ENCODE assay signal across 13 mouse cellular contexts in the genomic region with DNA sequence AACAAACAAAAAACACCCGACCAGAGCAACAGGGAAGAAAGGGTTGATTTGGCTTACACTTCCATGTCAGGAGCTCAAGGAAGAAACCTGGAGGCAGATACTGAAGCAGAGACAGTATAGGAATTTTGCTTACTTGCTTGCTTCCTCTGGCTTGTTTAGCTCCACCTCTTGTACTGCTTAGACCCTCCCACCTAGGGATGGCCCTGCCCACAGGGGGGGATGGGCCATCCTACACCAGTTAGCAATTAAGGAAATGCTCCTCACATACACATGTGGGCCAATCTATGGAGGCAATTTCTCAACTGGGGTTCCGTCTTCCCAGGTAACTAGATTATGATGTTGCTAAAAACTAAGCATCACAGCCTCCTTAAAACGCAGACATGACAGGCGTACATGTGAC. TPM values are rescaled to one million over a fixed set of nuclear protein-coding genes. Genes with fewer than 3 reads are reported as not detected.
DNase-seq lines count a peak whose midpoint lies in the region; ATAC-seq lines count a peak whose summit lies in the region.
"Had no signal": no experiment of that assay in that cellular context is flagged by ENCODE, and none has a peak within 500 bp of the region (broad histone marks: within the 10 kb centered on the region; RNA-seq: fewer than 3 reads in every experiment).

No protein-coding gene starts in this region.

- peak; percentile 52 for DNase-seq in R1 (ENCODE audit: low read depth, low spot score)
- no peak for DNase-seq in liver, embryonic 11.5 days (ENCODE audit: low spot score)
- DNase-seq in adrenal gland, adult 2 months = no peak
- DNase-seq in midbrain, embryonic 11.5 days (ENCODE audit: low spot score, missing footprints) = no peak
- DNase-seq in kidney, adult 11 months = no peak
- DNase-seq: cerebellum, postnatal 10 days; heart, adult 2 months; kidney, adult 9 months; midbrain, embryonic 14.5 days had no signal

- peaks cover 21% of the 10 kb centered on the region for H3K4me1 ChIP-seq in kidney, embryonic 16.5 days (ENCODE audit: insufficient read depth, low read length)
- H3K4me1 ChIP-seq in kidney, embryonic 14.5 days (ENCODE audit: control insufficient read depth, insufficient read depth, low read length) = no peaks in the 10 kb centered on the region
- 0 out of 2 replicates have a peak, but pooled peaks cover 3% of the 10 kb centered on the region for H3K4me1 ChIP-seq in liver, embryonic 11.5 days (replicated peaks; ENCODE audit: control insufficient read depth, insufficient read depth, low read length)
- no peaks in the 10 kb centered on the region for H3K4me1 ChIP-seq in midbrain, embryonic 11.5 days (ENCODE audit: control insufficient read depth, insufficient read depth, low read length)

- 83% methylated on average over 4 of the region's 4 CpGs for WGBS in kidney, embryonic 16.5 days
- WGBS in kidney, embryonic 14.5 days = 88% methylated on average over 4 of the region's 4 CpGs
- WGBS in liver, embryonic 11.5 days = 81% methylated on average over 4 of the region's 4 CpGs
- WGBS in midbrain, embryonic 11.5 days = 91% methylated on average over 4 of the region's 4 CpGs

- H3K4me2 ChIP-seq in kidney, embryonic 16.5 days (replicated peaks; ENCODE audit: low read depth, low read length) = no peak overlapping the region
- H3K4me2 ChIP-seq in kidney, embryonic 14.5 days (replicated peaks; ENCODE audit: low read depth, low read length) = no peak overlapping the region
- H3K4me2 ChIP-seq in liver, embryonic 11.5 days = peak overlapping the region; percentile 42
- no peak overlapping the region for H3K4me2 ChIP-seq in midbrain, embryonic 11.5 days
- H3K4me2 ChIP-seq: embryonic facial prominence, embryonic 12.5 days had no signal

- no peak overlapping the region for H3K9ac ChIP-seq in kidney, embryonic 16.5 days (replicated peaks; ENCODE audit: low read length)
- no peak overlapping the region for H3K9ac ChIP-seq in kidney, embryonic 14.5 days (ENCODE audit: low read depth, low read length)
- H3K9ac ChIP-seq in liver, embryonic 11.5 days (ENCODE audit: low read depth, low read length) = peak overlapping the region; percentile 5; the same call in 1 of the 2 replicates
- H3K9ac ChIP-seq in midbrain, embryonic 11.5 days (ENCODE audit: low read length) = no peak overlapping the region
- H3K9ac ChIP-seq: embryonic facial prominence, embryonic 12.5 days had no signal

- no peak overlapping the region for H3K4me3 ChIP-seq in kidney, embryonic 16.5 days (ENCODE audit: low read length)
- no peak overlapping the region for H3K4me3 ChIP-seq in kidney, embryonic 14.5 days (ENCODE audit: low read length)
- H3K4me3 ChIP-seq in liver, embryonic 11.5 days (ENCODE audit: low read depth, low read length) = peak overlapping the region; percentile 22; the same call in 1 of the 2 replicates
- H3K4me3 ChIP-seq in midbrain, embryonic 11.5 days (ENCODE audit: low read depth, low read length) = no peak overlapping the region
- H3K4me3 ChIP-seq: embryonic facial prominence, embryonic 12.5 days; heart, adult 2 months had no signal

- H3K36me3 ChIP-seq in kidney, embryonic 16.5 days (ENCODE audit: insufficient read depth, low read length) = no peaks in the 10 kb centered on the region
- no peaks in the 10 kb centered on the region for H3K36me3 ChIP-seq in kidney, embryonic 14.5 days (ENCODE audit: control insufficient read depth, insufficient read depth, low read length)
- no peaks in the 10 kb centered on the region for H3K36me3 ChIP-seq in liver, embryonic 11.5 days (ENCODE audit: control insufficient read depth, insufficient read depth, low read length)
- no peaks in the 10 kb centered on the region for H3K36me3 ChIP-seq in midbrain, embryonic 11.5 days (ENCODE audit: control insufficient read depth, insufficient read depth, low read length)
- H3K36me3 ChIP-seq: embryonic facial prominence, embryonic 12.5 days had no signal

- H3K27me3 ChIP-seq in kidney, embryonic 16.5 days (ENCODE audit: insufficient read depth, low read length) = no peaks in the 10 kb centered on the region
- H3K27me3 ChIP-seq in kidney, embryonic 14.5 days (ENCODE audit: control insufficient read depth, insufficient read depth, low read length) = no peaks in the 10 kb centered on the region
- H3K27me3 ChIP-seq in liver, embryonic 11.5 days (replicated peaks; ENCODE audit: control insufficient read depth, insufficient read depth, low read length) = no peaks in the 10 kb centered on the region
- no peaks in the 10 kb centered on the region for H3K27me3 ChIP-seq in midbrain, embryonic 11.5 days (ENCODE audit: control insufficient read depth, insufficient read depth, low read length)
- H3K27me3 ChIP-seq: embryonic facial prominence, embryonic 12.5 days had no signal

- no peaks in the 10 kb centered on the region for H3K9me3 ChIP-seq in kidney, embryonic 16.5 days (ENCODE audit: low read length)
- H3K9me3 ChIP-seq in kidney, embryonic 14.5 days (ENCODE audit: control insufficient read depth, low read length) = no peaks in the 10 kb centered on the region
- H3K9me3 ChIP-seq in liver, embryonic 11.5 days (ENCODE audit: control insufficient read depth, low read length) = no peaks in the 10 kb centered on the region
- no peaks in the 10 kb centered on the region for H3K9me3 ChIP-seq in midbrain, embryonic 11.5 days (ENCODE audit: control insufficient read depth, low read length)
- H3K9me3 ChIP-seq: embryonic facial prominence, embryonic 12.5 days had no signal

- no peak for ATAC-seq in kidney, embryonic 16.5 days (ENCODE audit: low FRiP score, low TSS enrichment)
- no peak for ATAC-seq in kidney, embryonic 14.5 days (ENCODE audit: low FRiP score, low TSS enrichment)
- peak; percentile 74 for ATAC-seq in liver, embryonic 11.5 days (replicated peaks; ENCODE audit: low FRiP score)
- ATAC-seq in neutrophil, adult 5-6 weeks (ENCODE audit: extremely low read depth, insufficient number of reproducible peaks, low FRiP score, poor library complexity, severe bottlenecking) = peak; percentile 40; the same call in 1 of the 2 replicates
- no peak for ATAC-seq in midbrain, embryonic 11.5 days (ENCODE audit: low FRiP score)

- 0 out of 2 replicates have a peak overlapping the region, but pooled peaks have one; percentile 28 for H3K27ac ChIP-seq in kidney, embryonic 16.5 days (ENCODE audit: low read length)
- no peak overlapping the region for H3K27ac ChIP-seq in kidney, embryonic 14.5 days (ENCODE audit: low read depth, low read length)
- 0 out of 2 replicates have a peak overlapping the region, but pooled peaks have one; percentile 40 for H3K27ac ChIP-seq in liver, embryonic 11.5 days (ENCODE audit: low read depth, low read length)
- H3K27ac ChIP-seq in midbrain, embryonic 11.5 days (ENCODE audit: low read depth, low read length) = no peak overlapping the region
- H3K27ac ChIP-seq: embryonic facial prominence, embryonic 12.5 days; heart, adult 2 months had no signal

RNA-seq across cellular contexts. Expression of gene Atxn1, which starts 39.5 kb away (rescaled TPM):
- polyA plus RNA-seq in kidney, embryonic 16.5 days (2015; fragmentation: Nextera tagmentation; extraction: Ambion mirVana) = 5.9 and 7.6 TPM in 2 replicates
- polyA plus RNA-seq in kidney, embryonic 14.5 days (2014; fragmentation: Nextera tagmentation; extraction: Ambion mirVana) = 3.9 and 4.0 TPM in 2 replicates
- 1.6 and 2.3 TPM in 2 replicates for polyA plus RNA-seq in liver, embryonic 11.5 days (2014; fragmentation: Nextera tagmentation; extraction: Ambion mirVana)
- total RNA-seq in neutrophil, adult 5-6 weeks (2017) = 22.9 and 23.2 TPM in 2 replicates
- 10 to 100 TPM; 42.0 to 43.5 TPM for total RNA-seq in adrenal gland, adult 2 months (2021)
- polyA plus RNA-seq in adrenal gland, adult 2 months (2012; rRNA removed) = 21.1 and 27.3 TPM in 2 replicates
- 1.4 and 1.7 TPM in 2 replicates for polyA plus RNA-seq in midbrain, embryonic 11.5 days (2014; fragmentation: Nextera tagmentation; extraction: Ambion mirVana)

Comparison
In these comparisons a context has a peak if more than half of its experiments do, and no peak if none do; other contexts are left out.
1. H3K27ac ChIP-seq: peak in kidney, embryonic 16.5 days (single experiment) and liver, embryonic 11.5 days (single experiment); none in kidney, embryonic 14.5 days (single experiment) and midbrain, embryonic 11.5 days (single experiment).
2. ATAC-seq: peak in liver, embryonic 11.5 days (single experiment) and neutrophil, adult 5-6 weeks (single experiment); none in kidney, embryonic 16.5 days (single experiment), kidney, embryonic 14.5 days (single experiment) and midbrain, embryonic 11.5 days (single experiment).